30 mouse cellular contexts compared by ENCODE assay signal in genomic region chr8:91782940-91783339, GRCm38 (mm10). TPM values are rescaled to one million over a fixed set of nuclear protein-coding genes. Genes with fewer than 3 reads are reported as not detected.
A peak's percentile ranks its signal among the peaks of the same experiment; 100 is the strongest.
DNase-seq lines count a peak whose midpoint lies in the region; ATAC-seq and TF ChIP-seq lines count a peak whose summit lies in the region.
"Had no signal": no experiment of that assay in that cellular context is flagged by ENCODE, and none has a peak within 500 bp of the region (broad histone marks: within the 10 kb centered on the region; RNA-seq: fewer than 3 reads in every experiment).

No protein-coding gene starts in this region.

- H3K4me1 ChIP-seq in stomach, postnatal 0 days (replicated peaks; ENCODE audit: control insufficient read depth, insufficient read depth), result no peaks in the 10 kb centered on the region
- H3K4me1 ChIP-seq in liver, embryonic 12.5 days, result no peaks in the 10 kb centered on the region
- H3K4me1 ChIP-seq: embryonic facial prominence, embryonic 15.5 days; forebrain, embryonic 12.5 days had no signal

- intact Hi-C loops in heart, postnatal 14 days (cut with DNase I), result no loop called here

- no peaks in the 10 kb centered on the region for H3K9me3 ChIP-seq in stomach, postnatal 0 days (ENCODE audit: control insufficient read depth, low read length)
- no peaks in the 10 kb centered on the region for H3K9me3 ChIP-seq in liver, embryonic 12.5 days (replicated peaks)
- H3K9me3 ChIP-seq: embryonic facial prominence, embryonic 13.5 days; embryonic facial prominence, embryonic 15.5 days; forebrain, embryonic 10.5 days; forebrain, embryonic 12.5 days had no signal

- H3K9ac ChIP-seq in stomach, postnatal 0 days (ENCODE audit: low read length), result no peak overlapping the region
- no peak overlapping the region for H3K9ac ChIP-seq in liver, embryonic 12.5 days
- H3K9ac ChIP-seq: embryonic facial prominence, embryonic 13.5 days; embryonic facial prominence, embryonic 15.5 days; forebrain, embryonic 12.5 days had no signal

- no peak overlapping the region for H3K27ac ChIP-seq in stomach, postnatal 0 days (replicated peaks)
- no peak overlapping the region for H3K27ac ChIP-seq in liver, embryonic 12.5 days
- H3K27ac ChIP-seq: embryonic facial prominence, embryonic 13.5 days; embryonic facial prominence, embryonic 15.5 days; forebrain, embryonic 10.5 days; forebrain, embryonic 12.5 days had no signal

- no peak overlapping the region for H3K4me3 ChIP-seq in stomach, postnatal 0 days (ENCODE audit: low read depth, low read length)
- no peak overlapping the region for H3K4me3 ChIP-seq in liver, embryonic 12.5 days
- H3K4me3 ChIP-seq: embryonic facial prominence, embryonic 13.5 days; embryonic facial prominence, embryonic 15.5 days; erythroblast, embryonic 14.5 days; forebrain, embryonic 10.5 days; forebrain, embryonic 12.5 days had no signal

- no peak overlapping the region for H3K4me2 ChIP-seq in stomach, postnatal 0 days (replicated peaks; ENCODE audit: low read depth)
- no peak overlapping the region for H3K4me2 ChIP-seq in liver, embryonic 12.5 days
- H3K4me2 ChIP-seq: embryonic facial prominence, embryonic 13.5 days; embryonic facial prominence, embryonic 15.5 days; forebrain, embryonic 12.5 days had no signal

- TF ChIP-seq EP300 in stomach, postnatal 0 days (optimal IDR thresholded peaks at IDR 0.05), result no peak

- ATAC-seq in stomach, postnatal 0 days (ENCODE audit: low FRiP score, low TSS enrichment), result 0 out of 2 replicates have a peak, but pooled peaks have one; percentile 35
- no peak for ATAC-seq in liver, embryonic 12.5 days
- ATAC-seq: activated CD4-positive, CD25-positive, alpha-beta regulatory T cell, adult 4 months; CD4-positive, CD25-positive, alpha-beta regulatory T cell, adult 4 months; forebrain, embryonic 14.5 days; forebrain, embryonic 16.5 days; Patski had no signal

- TF ChIP-seq CTCF in stomach, postnatal 0 days (IDR thresholded peaks at IDR 0.05; ENCODE audit: low read depth), result no peak

- no peaks in the 10 kb centered on the region for H3K36me3 ChIP-seq in stomach, postnatal 0 days (ENCODE audit: control insufficient read depth, insufficient read depth, low read length)
- H3K36me3 ChIP-seq in liver, embryonic 12.5 days, result no peaks in the 10 kb centered on the region
- H3K36me3 ChIP-seq: embryonic facial prominence, embryonic 13.5 days; embryonic facial prominence, embryonic 15.5 days; forebrain, embryonic 10.5 days; forebrain, embryonic 12.5 days; G1E had no signal

- no peaks in the 10 kb centered on the region for H3K27me3 ChIP-seq in stomach, postnatal 0 days (ENCODE audit: control insufficient read depth, insufficient read depth, low read length)
- H3K27me3 ChIP-seq in liver, embryonic 12.5 days (replicated peaks), result peaks cover 10% of the 10 kb centered on the region
- H3K27me3 ChIP-seq: CH12.LX; embryonic facial prominence, embryonic 13.5 days; Patski had no signal

- peak; percentile 80 for DNase-seq in heart, adult 11 months
- DNase-seq in heart, postnatal 14 days, result no peak
- peak; percentile 17 for DNase-seq in layer of hippocampus, adult 9-11 months
- DNase-seq in layer of hippocampus, adult 8-10 months (ENCODE audit: low spot score in 2 of 2), result no peak
- DNase-seq in stomach, postnatal 0 days (ENCODE audit: low spot score), result no peak
- DNase-seq: adrenal gland, adult 8-10 months; adrenal gland, postnatal 14 days; adrenal gland, postnatal 36 days; B cell, adult 2 months; cerebellum, adult 11 months; cerebellum, adult 18-20 months; cerebellum, adult 8-10 months; cerebellum, adult 9-11 months; cerebellum, postnatal 14 days; cerebellum, postnatal 36 days; embryo, embryonic 11 days had no signal

- 62% methylated on average over 5 of the region's 5 CpGs for WGBS in stomach, postnatal 0 days
- WGBS in liver, embryonic 12.5 days (ENCODE audit: insufficient replicate concordance), result 49% methylated on average over 5 of the region's 5 CpGs

RNA-seq across cellular contexts. Expression of gene Irx3, which starts 18.9 kb away (rescaled TPM):
- total RNA-seq in heart, postnatal 14 days (2021), result 10 to 100 TPM; 22.5 to 31.6 TPM
- total RNA-seq in layer of hippocampus, adult 8-10 months (2022), result under 1 TPM; 0.23 to 0.71 (median 0.47) TPM
- 7.6 and 7.7 TPM in 2 replicates for polyA plus RNA-seq in stomach, postnatal 0 days (2015; fragmentation: Nextera tagmentation; extraction: Ambion mirVana)
- polyA plus RNA-seq in liver, embryonic 12.5 days (2016; fragmentation: Nextera tagmentation; extraction: Ambion mirVana), result 0.17 and 0.45 TPM in 2 replicates
- total RNA-seq: CH12.LX; common myeloid progenitor, adult 5-6 weeks had no signal
- polyA plus RNA-seq: activated CD4-positive, CD25-positive, alpha-beta regulatory T cell, adult 4 months; CD4-positive, CD25-positive, alpha-beta regulatory T cell, adult 4 months; erythroblast, embryonic 14.5 days; G1E had no signal

Comparison
In these comparisons a context has a peak if more than half of its experiments do, and no peak if none do; other contexts are left out.
1. DNase-seq: peak in heart, adult 11 months (single experiment) and layer of hippocampus, adult 9-11 months (single experiment); none in heart, postnatal 14 days (0 of 2), layer of hippocampus, adult 8-10 months (0 of 2) and stomach, postnatal 0 days (single experiment).
2. RNA of gene Irx3, which starts 18.9 kb away (total RNA-seq): 22.5 to 31.6 TPM in heart, postnatal 14 days; 0.23 to 0.71 TPM in layer of hippocampus, adult 8-10 months; every median in the first group is over 10 times any median in the second.